Mouse (Mus musculus): ENCODE data around the gene Slc37a3. TPM values are rescaled to one million over a fixed set of nuclear protein-coding genes. Genes with fewer than 3 reads are reported as not detected.
A peak's percentile ranks its signal among the peaks of the same experiment; 100 is the strongest.

Slc37a3 gene
- polyA plus RNA-seq, 1 experiment from 2014 or later, result 34.8 TPM

DNA sequence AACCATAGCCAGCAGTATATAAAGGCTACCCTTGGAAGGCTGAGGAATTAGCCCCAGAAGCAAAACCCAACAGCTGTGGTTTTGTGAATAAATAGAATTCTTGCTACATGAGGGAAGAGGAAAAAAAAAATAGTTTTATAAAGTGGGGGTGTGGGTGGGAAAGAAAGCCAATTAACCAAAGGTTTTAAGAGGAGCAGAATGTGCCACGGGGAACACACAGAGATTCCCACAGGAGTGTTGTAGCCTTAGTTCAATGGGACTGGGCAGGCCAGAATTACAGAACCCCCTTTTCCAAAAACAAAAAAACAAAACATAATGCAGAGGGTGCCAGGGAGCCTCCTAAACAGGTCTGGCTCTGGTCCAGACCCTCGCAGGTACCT is 58.9 kb downstream of the Slc37a3 start:
- H3K9me3 ChIP-seq (replicated peaks), result no peaks in the 10 kb centered on the region
- no peak for ATAC-seq (ENCODE audit: insufficient number of reproducible peaks, low FRiP score)
- H3K36me3 ChIP-seq, result no peaks in the 10 kb centered on the region
- peaks cover 23% of the 10 kb centered on the region for H3K4me1 ChIP-seq (replicated peaks)
- H3K9ac ChIP-seq, result no peak overlapping the region
- H3K4me3 ChIP-seq, result no peak overlapping the region
- H3K27ac ChIP-seq (ENCODE audit: poor library complexity, severe bottlenecking), result peak overlapping the region; percentile 81
- H3K4me2 ChIP-seq, result no peak overlapping the region
- 86% methylated on average over 2 of the region's 2 CpGs for WGBS
- no peaks in the 10 kb centered on the region for H3K27me3 ChIP-seq (replicated peaks)

DNA sequence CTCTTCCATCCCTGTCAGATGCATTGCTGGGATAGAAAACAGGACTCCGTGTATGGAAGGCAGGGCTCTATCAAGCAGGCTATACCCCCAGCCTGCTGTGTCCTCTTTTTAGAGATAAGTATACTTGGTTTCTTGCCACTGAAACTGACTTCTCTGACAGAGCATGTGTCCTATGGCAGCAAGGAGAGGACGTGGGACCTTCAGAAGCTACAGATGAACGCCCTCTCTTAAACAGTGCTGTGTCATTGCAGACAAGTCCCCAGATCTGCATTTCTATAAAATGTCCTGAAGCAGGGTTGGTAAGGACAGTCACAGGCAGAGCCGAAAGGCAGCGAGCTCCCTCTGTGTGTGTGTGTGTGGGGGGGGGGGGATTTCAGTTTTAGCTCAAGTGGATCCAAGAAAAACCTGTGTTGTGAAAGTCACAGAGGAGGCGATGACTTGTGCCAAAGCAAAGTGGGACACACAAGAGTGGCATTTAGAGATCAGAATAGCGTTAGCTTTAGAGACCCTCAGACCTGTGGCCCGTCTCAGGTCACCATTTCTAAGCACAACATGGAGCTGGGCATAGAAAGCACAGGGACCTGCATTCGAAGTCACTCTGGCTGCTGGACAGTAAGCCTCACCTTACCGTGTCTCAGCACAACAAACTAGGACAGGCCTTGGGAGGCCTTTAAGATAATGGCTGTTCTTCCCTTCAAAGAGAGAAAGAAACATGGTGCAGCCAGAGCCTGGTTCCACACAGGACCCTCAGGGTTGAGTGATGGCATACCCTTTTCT is 59.4 kb downstream of the Slc37a3 start:
- no peaks in the 10 kb centered on the region for H3K27me3 ChIP-seq (replicated peaks)
- H3K36me3 ChIP-seq, result no peaks in the 10 kb centered on the region
- no peak for ATAC-seq (ENCODE audit: insufficient number of reproducible peaks, low FRiP score)
- no peak overlapping the region for H3K9ac ChIP-seq
- 45% methylated on average over 10 of the region's 10 CpGs for WGBS
- H3K9me3 ChIP-seq (replicated peaks), result no peaks in the 10 kb centered on the region
- no peak overlapping the region for H3K4me3 ChIP-seq
- H3K4me1 ChIP-seq (replicated peaks), result peaks cover 23% of the 10 kb centered on the region
- no peak overlapping the region for H3K4me2 ChIP-seq
- H3K27ac ChIP-seq (ENCODE audit: poor library complexity, severe bottlenecking), result peak overlapping the region; percentile 81

DNA sequence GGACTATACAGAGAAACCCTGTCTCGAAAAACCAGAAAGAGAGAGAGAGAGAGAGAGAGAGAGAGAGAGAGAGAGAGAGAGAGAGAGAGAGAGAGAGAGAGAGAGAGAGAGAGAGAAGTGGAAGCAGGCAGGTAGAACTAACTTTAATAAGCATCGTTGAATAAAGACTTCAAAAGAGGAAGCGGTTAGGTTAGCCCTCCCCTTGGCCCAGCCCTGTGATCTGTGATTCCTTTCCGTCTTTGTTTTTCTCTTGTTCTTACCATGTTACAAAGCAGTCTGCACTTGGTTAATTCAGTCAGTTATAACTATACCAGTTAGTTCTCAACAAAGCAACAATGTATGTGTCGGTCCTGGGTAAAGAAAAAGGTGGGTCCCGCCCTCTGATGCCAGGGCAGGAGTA is 61.4 kb downstream of the Slc37a3 start:
- Histone ChIP-seq H3K36me3 (no peaks in the 10 kb centered on the region), H3K9me3 (replicated peaks) (no peaks in the 10 kb centered on the region), H3K27ac (ENCODE audit: poor library complexity, severe bottlenecking) (no peak overlapping the region), H3K4me1 (replicated peaks) (peaks cover 23% of the 10 kb centered on the region), H3K4me3 (no peak overlapping the region), H3K27me3 (replicated peaks) (no peaks in the 10 kb centered on the region), H3K4me2 (no peak overlapping the region), H3K9ac (no peak overlapping the region)
- ATAC-seq (ENCODE audit: insufficient number of reproducible peaks, low FRiP score), result no peak
- 85% methylated on average over 5 of the region's 6 CpGs for WGBS

DNA sequence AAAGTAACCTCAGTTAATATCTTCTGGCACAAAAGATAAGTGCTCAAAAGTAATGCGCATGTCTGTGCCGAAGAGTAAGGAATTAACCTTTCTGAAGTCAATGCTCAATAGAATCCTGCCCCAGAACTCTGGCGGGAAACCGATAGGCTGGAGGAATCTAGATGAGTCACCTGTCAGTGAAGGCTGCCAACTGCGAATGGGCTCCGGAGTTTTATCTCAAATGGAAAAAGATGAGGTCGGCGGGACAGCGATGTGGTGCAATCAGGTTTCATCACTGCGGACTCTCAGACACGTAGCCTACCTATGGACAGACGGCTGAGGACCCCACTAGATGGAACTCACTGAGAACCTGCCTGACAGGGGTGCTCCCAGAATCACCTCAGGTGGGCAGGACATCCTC is 63.0 kb downstream of the Slc37a3 start:
- ATAC-seq (ENCODE audit: insufficient number of reproducible peaks, low FRiP score), result no peak
- WGBS, result 67% methylated on average over 12 of the region's 12 CpGs
- no peak overlapping the region for H3K4me2 ChIP-seq

DNA sequence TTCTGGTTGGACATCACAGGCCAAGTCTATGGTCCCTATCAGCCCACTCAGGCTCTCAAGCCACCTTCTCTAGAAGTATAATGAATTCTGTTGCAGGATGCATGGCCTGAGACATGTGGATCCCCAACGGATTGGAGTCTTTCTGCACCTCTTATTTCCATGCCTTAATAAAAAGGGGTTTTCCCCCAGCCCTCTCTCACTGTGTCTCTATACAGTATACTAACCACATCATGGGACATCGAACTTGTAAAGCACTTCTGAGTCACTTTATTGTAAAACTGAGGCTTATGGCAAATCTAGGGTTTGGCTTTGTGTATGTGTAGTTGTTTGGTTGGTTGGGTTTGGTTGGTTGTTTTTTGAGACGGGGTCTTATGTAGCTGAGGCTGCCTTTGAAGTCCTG is 65.7 kb downstream of the Slc37a3 start:
- no peaks in the 10 kb centered on the region for H3K27me3 ChIP-seq (replicated peaks)

More for the DNA sequence above, 63.0 kb downstream of the Slc37a3 start:
- peaks cover 16% of the 10 kb centered on the region for H3K4me1 ChIP-seq (replicated peaks)
- H3K27me3 ChIP-seq (replicated peaks), result no peaks in the 10 kb centered on the region
- H3K27ac ChIP-seq (ENCODE audit: poor library complexity, severe bottlenecking), result no peak overlapping the region
- no peaks in the 10 kb centered on the region for H3K9me3 ChIP-seq (replicated peaks)
- H3K9ac ChIP-seq, result no peak overlapping the region; the same call in 1 of the 2 replicates
- H3K4me3 ChIP-seq, result no peak overlapping the region
- no peaks in the 10 kb centered on the region for H3K36me3 ChIP-seq

DNA sequence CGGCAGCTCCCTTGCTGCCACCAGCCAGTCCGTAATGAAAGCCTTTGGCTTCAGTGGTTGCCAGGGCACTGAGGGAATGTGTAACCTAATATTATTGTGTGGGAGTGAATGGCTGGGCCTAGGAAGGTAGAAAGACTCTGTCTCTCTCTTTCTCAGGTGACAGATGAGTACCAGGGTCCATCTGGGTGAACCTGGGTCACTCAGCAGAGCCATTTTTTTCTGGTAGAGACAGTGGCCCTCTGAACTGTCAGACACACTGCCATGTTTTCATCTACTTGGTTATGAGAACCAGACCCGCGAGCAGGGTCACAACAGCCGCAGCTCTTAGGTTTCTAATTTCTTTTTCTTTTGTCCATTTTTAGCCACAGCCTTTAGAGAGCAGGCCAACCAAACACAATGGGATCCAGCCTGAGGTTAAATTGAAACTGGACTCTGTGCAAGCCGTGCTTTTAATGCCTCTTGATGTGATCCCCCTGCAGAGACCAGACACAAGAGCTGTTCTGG is 73.1 kb downstream of the Slc37a3 start:
- no peaks in the 10 kb centered on the region for H3K9me3 ChIP-seq (replicated peaks)
- H3K36me3 ChIP-seq, result no peaks in the 10 kb centered on the region
- peaks cover 13% of the 10 kb centered on the region for H3K4me1 ChIP-seq (replicated peaks)
- no peak overlapping the region for H3K4me3 ChIP-seq
- WGBS, result 63% methylated on average over 6 of the region's 6 CpGs
- no peak overlapping the region for H3K4me2 ChIP-seq
- no peak overlapping the region for H3K27ac ChIP-seq (ENCODE audit: poor library complexity, severe bottlenecking)
- no peak overlapping the region for H3K9ac ChIP-seq
- ATAC-seq (ENCODE audit: insufficient number of reproducible peaks, low FRiP score), result no peak
- no peaks in the 10 kb centered on the region for H3K27me3 ChIP-seq (replicated peaks)

More for the DNA sequence above, 65.7 kb downstream of the Slc37a3 start:
- Histone ChIP-seq H3K9ac (no peak overlapping the region), H3K27ac (ENCODE audit: poor library complexity, severe bottlenecking) (no peak overlapping the region), H3K9me3 (replicated peaks) (no peaks in the 10 kb centered on the region), H3K4me2 (no peak overlapping the region), H3K4me3 (no peak overlapping the region), H3K4me1 (replicated peaks) (no peaks in the 10 kb centered on the region), H3K36me3 (no peaks in the 10 kb centered on the region)
- ATAC-seq (ENCODE audit: insufficient number of reproducible peaks, low FRiP score), result no peak
- 81% methylated on average over 3 of the region's 3 CpGs for WGBS

DNA sequence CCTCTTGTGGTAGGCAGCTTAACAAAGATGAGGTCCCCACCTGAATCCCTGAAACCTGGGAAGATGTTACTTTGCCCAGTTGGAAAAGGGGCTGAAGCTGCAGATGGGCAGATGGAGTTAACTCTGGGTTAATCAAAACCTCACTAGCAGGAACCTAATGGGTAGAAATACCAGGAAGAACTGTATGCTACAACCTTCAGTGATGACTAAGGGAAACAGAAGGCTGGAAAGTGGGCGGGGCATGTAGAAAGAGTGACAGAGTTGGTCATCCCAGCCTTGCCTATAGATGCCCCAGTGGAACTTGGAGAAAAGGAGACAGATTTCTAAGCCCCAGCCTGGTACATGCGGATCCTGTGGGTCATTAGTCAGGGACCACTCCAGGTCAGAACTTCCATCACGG is 76.0 kb downstream of the Slc37a3 start:
- no peaks in the 10 kb centered on the region for H3K27me3 ChIP-seq (replicated peaks)
- H3K9me3 ChIP-seq (replicated peaks), result no peaks in the 10 kb centered on the region
- H3K4me1 ChIP-seq (replicated peaks), result peaks cover 13% of the 10 kb centered on the region
- no peak for ATAC-seq (ENCODE audit: insufficient number of reproducible peaks, low FRiP score)
- no peaks in the 10 kb centered on the region for H3K36me3 ChIP-seq
- WGBS, result 71% methylated on average over 3 of the region's 3 CpGs
- H3K4me3 ChIP-seq, result no peak overlapping the region
- H3K4me2 ChIP-seq, result no peak overlapping the region
- 0 out of 2 replicates have a peak overlapping the region, but pooled peaks have one; percentile 24 for H3K27ac ChIP-seq (ENCODE audit: poor library complexity, severe bottlenecking)
- no peak overlapping the region for H3K9ac ChIP-seq

DNA sequence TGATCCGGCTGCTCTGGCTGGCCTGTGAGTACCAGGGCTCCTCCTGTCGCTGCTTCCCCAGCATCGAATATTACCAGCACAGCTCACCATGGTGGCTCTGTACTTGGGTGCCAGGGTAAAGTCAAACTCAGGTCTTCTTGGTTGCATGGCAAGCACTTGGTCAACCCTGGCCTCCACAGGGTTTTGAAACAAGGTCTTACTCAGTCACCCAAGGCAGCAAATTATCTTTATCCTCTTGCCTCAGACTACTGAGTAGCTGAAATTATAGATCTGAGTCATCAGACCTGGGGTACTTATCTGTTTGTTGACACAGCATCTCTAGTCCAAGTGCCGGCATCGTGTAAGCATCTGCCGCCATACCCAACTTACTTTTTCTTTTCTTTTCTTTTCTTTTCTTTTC is 80.4 kb downstream of the Slc37a3 start:
- H3K4me1 ChIP-seq (replicated peaks), result 0 out of 2 replicates have a peak, but pooled peaks cover 4% of the 10 kb centered on the region
- ATAC-seq (ENCODE audit: insufficient number of reproducible peaks, low FRiP score), result no peak
- no peak overlapping the region for H3K4me3 ChIP-seq
- 85% methylated on average over 6 of the region's 6 CpGs for WGBS
- H3K9me3 ChIP-seq (replicated peaks), result no peaks in the 10 kb centered on the region
- H3K4me2 ChIP-seq, result no peak overlapping the region
- H3K36me3 ChIP-seq, result no peaks in the 10 kb centered on the region
- no peaks in the 10 kb centered on the region for H3K27me3 ChIP-seq (replicated peaks)
- no peak overlapping the region for H3K27ac ChIP-seq (ENCODE audit: poor library complexity, severe bottlenecking)
- H3K9ac ChIP-seq, result no peak overlapping the region

DNA sequence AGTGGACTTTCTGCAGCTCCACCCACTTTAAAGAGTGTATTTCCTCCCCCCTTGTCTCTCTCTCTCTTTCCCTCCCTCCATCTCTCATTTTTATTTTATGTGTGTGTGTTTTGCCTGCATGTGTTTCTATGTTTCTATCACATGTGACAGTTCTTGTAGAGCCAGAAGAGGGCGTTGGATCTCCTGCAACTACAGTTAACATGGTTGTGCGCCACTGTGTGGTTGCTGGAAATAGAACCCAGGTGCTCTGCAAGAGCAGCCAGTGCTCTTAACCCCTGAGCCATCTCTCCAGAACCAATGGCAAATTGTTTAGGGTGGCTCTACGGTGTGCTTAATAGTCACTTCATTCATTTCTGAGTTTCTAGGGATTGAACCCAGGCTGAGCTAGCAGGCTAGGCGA is 81.0 kb downstream of the Slc37a3 start:
- no peak overlapping the region for H3K4me2 ChIP-seq
- no peaks in the 10 kb centered on the region for H3K9me3 ChIP-seq (replicated peaks)
- H3K27me3 ChIP-seq (replicated peaks), result no peaks in the 10 kb centered on the region
- H3K36me3 ChIP-seq, result no peaks in the 10 kb centered on the region
- H3K9ac ChIP-seq, result no peak overlapping the region
- no peak for ATAC-seq (ENCODE audit: insufficient number of reproducible peaks, low FRiP score)
- H3K4me3 ChIP-seq, result no peak overlapping the region
- no peaks in the 10 kb centered on the region for H3K4me1 ChIP-seq (replicated peaks)
- H3K27ac ChIP-seq (ENCODE audit: poor library complexity, severe bottlenecking), result no peak overlapping the region
- 69% methylated on average over 4 of the region's 4 CpGs for WGBS

DNA sequence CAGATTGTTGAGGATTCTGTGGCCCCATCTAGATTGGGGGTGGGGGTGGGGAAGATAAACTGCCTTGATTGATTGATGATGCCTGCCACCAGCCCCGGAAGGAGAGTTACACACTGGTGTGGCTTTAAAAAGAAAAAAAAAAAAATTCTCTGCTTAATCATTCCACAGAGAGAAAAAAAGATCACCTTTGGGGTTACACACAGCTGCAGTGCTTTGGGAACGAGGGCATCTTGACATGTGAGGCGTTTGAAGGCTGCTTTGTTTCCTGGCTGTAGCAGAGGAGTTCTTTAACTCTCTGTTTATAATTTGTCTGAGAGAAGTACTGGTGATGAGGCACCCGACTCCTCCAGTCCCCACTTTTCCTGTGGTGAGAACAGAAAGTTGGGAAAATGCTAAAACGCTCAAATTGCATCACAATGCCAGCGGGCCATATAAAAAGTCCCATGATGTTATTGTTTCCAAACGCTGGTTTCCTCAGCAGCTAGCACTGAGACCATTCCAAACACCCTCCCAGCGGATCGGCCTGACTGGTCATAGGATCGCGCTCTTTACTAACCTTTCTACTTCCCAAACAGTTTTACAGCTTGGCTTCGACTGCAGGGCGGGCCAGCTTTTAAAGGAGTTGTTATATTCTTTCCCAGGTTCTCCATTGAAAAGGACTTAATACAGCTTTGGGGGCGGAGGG is 81.6 kb downstream of the Slc37a3 start:
- Histone ChIP-seq H3K4me2 (no peak overlapping the region), H3K9ac (no peak overlapping the region), H3K27me3 (replicated peaks) (no peaks in the 10 kb centered on the region), H3K4me3 (no peak overlapping the region), H3K27ac (ENCODE audit: poor library complexity, severe bottlenecking) (no peak overlapping the region), H3K9me3 (replicated peaks) (no peaks in the 10 kb centered on the region), H3K4me1 (replicated peaks) (no peaks in the 10 kb centered on the region), H3K36me3 (no peaks in the 10 kb centered on the region)
- 39% methylated on average over 14 of the region's 14 CpGs for WGBS
- no peak for ATAC-seq (ENCODE audit: insufficient number of reproducible peaks, low FRiP score)

DNA sequence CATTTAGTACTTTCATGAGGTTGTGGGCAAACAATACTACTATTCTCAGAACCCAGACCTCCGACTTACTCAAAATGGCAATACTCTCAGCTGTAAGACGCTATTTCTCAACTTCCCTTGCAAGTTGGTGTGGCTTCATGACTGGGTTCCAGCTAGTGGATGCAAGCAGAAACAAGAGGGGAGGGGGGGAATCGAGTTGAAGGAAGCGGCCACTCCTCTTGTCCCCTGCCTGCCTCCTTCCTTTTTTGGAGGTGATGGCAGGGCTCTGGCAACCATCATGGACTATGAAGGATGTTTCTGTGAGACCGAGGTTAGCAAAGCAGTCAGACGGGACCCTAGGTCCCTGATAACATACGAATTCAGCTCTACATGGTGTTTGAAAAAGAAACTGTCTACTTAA is 87.8 kb downstream of the Slc37a3 start:
- 0 out of 2 replicates have a peak, but pooled peaks cover 3% of the 10 kb centered on the region for H3K9me3 ChIP-seq (replicated peaks)
- no peaks in the 10 kb centered on the region for H3K27me3 ChIP-seq (replicated peaks)
- no peak overlapping the region for H3K9ac ChIP-seq
- H3K4me1 ChIP-seq (replicated peaks), result peaks cover 28% of the 10 kb centered on the region
- no peaks in the 10 kb centered on the region for H3K36me3 ChIP-seq
- peak overlapping the region; percentile 48 for H3K4me2 ChIP-seq
- ATAC-seq (ENCODE audit: insufficient number of reproducible peaks, low FRiP score), result no peak
- H3K4me3 ChIP-seq, result no peak overlapping the region
- peak overlapping the region; percentile 76 for H3K27ac ChIP-seq (ENCODE audit: poor library complexity, severe bottlenecking)
- 20% methylated on average over 7 of the region's 7 CpGs for WGBS
